Mouse (Mus musculus) lung, adult 2 months (tissue): ENCODE measurements at regions not wholly inside any gene's neighbourhood (a gene's known extent, or its start where the extent isn't known, plus 50 kb on each side); places are given as distances from the start of the nearest gene placed in this dataset.

Experiments
- DNase-seq: peaks from one replicate; pipeline ENCODE4 v3.0.0; 2022
- H3K4me1 ChIP-seq: fragments of 200-500 bp; 2 replicates; pipeline ENCODE4 v1.6.1; 2011; ENCODE audit warnings: low read length; ENCODE audit not compliant: control insufficient read depth, insufficient read depth
- H3K4me3 ChIP-seq: fragments of 200-500 bp; replicated peaks from 2 replicates; pipeline ENCODE3; 2011; ENCODE audit warnings: low read depth, mild to moderate bottlenecking, control low read depth, low read length; ENCODE audit errors: extremely low read depth
- CTCF ChIP-seq: fragments of 200-500 bp; IDR thresholded peaks from 2 replicates; pipeline ENCODE4 v1.5.1; 2011; ENCODE audit warnings: mild to moderate bottlenecking, low read length, control low read depth; ENCODE audit not compliant: insufficient read depth
- POLR2A ChIP-seq: fragments of 200-500 bp; IDR thresholded peaks from 2 replicates; pipeline ENCODE4 v1.6.1; 2011; ENCODE audit warnings: low read depth, mild to moderate bottlenecking, control low read depth, low read length, borderline replicate concordance; ENCODE audit errors: extremely low read depth
- WGBS: fragments of 180-500 bp; shearing (Covaris S2); methylation state at CpG from one replicate; pipeline ENCODE4 v1.1.7; 2018; 5-methylcytosine and 5-hydroxymethylcytosine counted together

DNA sequence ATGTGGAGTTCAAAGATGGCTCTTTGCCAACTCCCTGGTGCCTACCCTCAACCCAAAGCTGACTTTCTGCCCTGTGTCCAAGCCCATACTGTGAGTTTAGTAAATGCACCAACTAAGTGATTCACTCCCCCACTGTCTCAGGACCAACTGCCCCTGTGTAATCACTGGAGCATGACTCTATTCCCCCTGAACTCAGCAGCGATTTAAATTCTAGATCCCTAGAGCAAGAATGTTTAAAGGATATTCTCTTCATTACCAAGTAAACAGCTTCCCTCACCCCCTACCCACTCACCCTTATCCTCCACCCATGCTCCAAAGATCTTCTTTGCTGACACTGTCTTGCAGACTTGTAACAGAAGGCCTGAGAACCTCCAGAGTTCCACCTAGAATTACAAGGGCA, 154.1 kb upstream of the Onecut1 start:
- Histone ChIP-seq H3K4me1 (no peaks in the 10 kb centered on the region), H3K4me3 (no peak overlapping the region)
- DNase-seq: no peak
- TF ChIP-seq POLR2A: no peak
- TF ChIP-seq CTCF: no peak
- WGBS: 63% methylated on average over 1 of the region's 1 CpGs

- TF ChIP-seq CTCF: no peak
- TF ChIP-seq POLR2A: no peak
- no peaks in the 10 kb centered on the region for H3K4me1 ChIP-seq
- no peak for DNase-seq
- no peak overlapping the region for H3K4me3 ChIP-seq
- WGBS: 91% methylated on average over 10 of the region's 10 CpGs
Observed at GRCm38 (mm10) chr9:74711698-74712097, 150.0 kb upstream of the Onecut1 start.

GRCm38 (mm10) chr9:74732451-74732850, 129.3 kb upstream of the Onecut1 start:
- no peak for DNase-seq
- no peak for TF ChIP-seq CTCF
- TF ChIP-seq POLR2A: no peak
- Histone ChIP-seq H3K4me3 (no peak overlapping the region), H3K4me1 (no peaks in the 10 kb centered on the region)
- WGBS: 82% methylated on average over 5 of the region's 5 CpGs

- TF ChIP-seq POLR2A: no peak
- TF ChIP-seq CTCF: no peak
- Histone ChIP-seq H3K4me3 (no peak overlapping the region), H3K4me1 (no peaks in the 10 kb centered on the region)
- no peak for DNase-seq
- whole genome bisulfite sequencing: 88% methylated on average over 2 of the region's 2 CpGs
Observed at GRCm38 (mm10) chr9:74741949-74742348, 119.8 kb upstream of the Onecut1 start.

GRCm38 (mm10) chr9:74747886-74748285, 113.8 kb upstream of the Onecut1 start:
- no peak for TF ChIP-seq POLR2A
- no peak for TF ChIP-seq CTCF
- no peak for DNase-seq
- Histone ChIP-seq H3K4me1 (no peaks in the 10 kb centered on the region), H3K4me3 (no peak overlapping the region)
- WGBS: 76% methylated on average over 7 of the region's 7 CpGs

DNA sequence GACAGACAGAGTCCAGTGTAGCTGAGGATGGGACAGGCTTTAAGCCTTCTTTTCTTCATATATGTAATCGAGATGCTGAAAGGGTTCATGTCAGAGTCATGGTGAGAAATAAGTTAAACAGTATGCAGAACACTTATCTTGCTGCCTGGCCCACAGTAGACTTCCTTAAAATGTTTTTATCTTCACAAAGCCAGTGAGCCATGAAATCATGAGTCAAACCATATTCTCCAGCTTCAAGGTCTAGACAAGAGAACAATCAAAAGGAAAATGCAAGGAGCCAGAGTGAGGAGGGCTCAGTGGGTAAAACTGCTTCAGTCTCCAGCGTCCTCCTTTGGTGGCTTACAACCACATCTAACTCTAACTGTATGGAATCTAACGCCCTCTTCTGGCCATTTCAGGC, 103.7 kb upstream of the Onecut1 start:
- no peak overlapping the region for H3K4me3 ChIP-seq
- H3K4me1 ChIP-seq: no peaks in the 10 kb centered on the region
- TF ChIP-seq CTCF (no peak), POLR2A (no peak)
- WGBS: 64% methylated on average over 3 of the region's 3 CpGs
- DNase-seq: no peak

- Histone ChIP-seq H3K4me3 (no peak overlapping the region), H3K4me1 (no peaks in the 10 kb centered on the region)
- no peak for DNase-seq
- TF ChIP-seq CTCF: no peak
- no peak for TF ChIP-seq POLR2A
- 86% methylated on average over 4 of the region's 4 CpGs for WGBS
Observed at GRCm38 (mm10) chr9:74758876-74759275, 102.8 kb upstream of the Onecut1 start.

GRCm38 (mm10) chr9:74780419-74780818, 81.3 kb upstream of the Onecut1 start:
- H3K4me1 ChIP-seq: no peaks in the 10 kb centered on the region
- TF ChIP-seq POLR2A (no peak), CTCF (no peak)
- WGBS: 56% methylated on average over 3 of the region's 3 CpGs
- no peak for DNase-seq
- H3K4me3 ChIP-seq: no peak overlapping the region

- DNase-seq: no peak
- Histone ChIP-seq H3K4me3 (no peak overlapping the region), H3K4me1 (no peaks in the 10 kb centered on the region)
- WGBS: 61% methylated on average over 1 of the region's 1 CpGs
- TF ChIP-seq POLR2A: no peak
Observed at GRCm38 (mm10) chr9:74793394-74793793, 68.3 kb upstream of the Onecut1 start.

- WGBS: 59% methylated on average over 4 of the region's 4 CpGs
- no peak for TF ChIP-seq CTCF
- TF ChIP-seq POLR2A: no peak
- Histone ChIP-seq H3K4me3 (no peak overlapping the region), H3K4me1 (no peaks in the 10 kb centered on the region)
- DNase-seq: no peak
Observed at GRCm38 (mm10) chr9:74795994-74796393, 65.7 kb upstream of the Onecut1 start.
